In genomic region chr15:81864238-81864637, GRCm38 (mm10) we compare ENCODE assay signal across 24 mouse cellular contexts. TPM values are rescaled to one million over a fixed set of nuclear protein-coding genes. Genes with fewer than 3 reads are reported as not detected.
DNase-seq lines count a peak whose midpoint lies in the region; ATAC-seq and TF ChIP-seq lines count a peak whose summit lies in the region.
"Had no signal": no experiment of that assay in that cellular context is flagged by ENCODE, and none has a peak within 500 bp of the region (broad histone marks: within the 10 kb centered on the region; RNA-seq: fewer than 3 reads in every experiment).

No protein-coding gene starts in this region.

- H3K4me1 ChIP-seq in liver, embryonic 12.5 days: peaks cover 27% of the 10 kb centered on the region
- H3K4me1 ChIP-seq in liver, embryonic 11.5 days (replicated peaks; ENCODE audit: control insufficient read depth, insufficient read depth, low read length): peaks cover 3% of the 10 kb centered on the region; the same call in 1 of the 2 replicates
- H3K4me1 ChIP-seq in stomach, postnatal 0 days (replicated peaks; ENCODE audit: control insufficient read depth, insufficient read depth): no peaks in the 10 kb centered on the region
- H3K4me1 ChIP-seq: embryonic facial prominence, embryonic 12.5 days had no signal

- no peak overlapping the region for H3K4me2 ChIP-seq in liver, embryonic 12.5 days
- no peak overlapping the region for H3K4me2 ChIP-seq in liver, embryonic 11.5 days
- no peak overlapping the region for H3K4me2 ChIP-seq in stomach, postnatal 0 days (replicated peaks; ENCODE audit: low read depth)
- H3K4me2 ChIP-seq: embryonic facial prominence, embryonic 12.5 days; forebrain, embryonic 13.5 days; forebrain, embryonic 15.5 days had no signal

- H3K36me3 ChIP-seq in liver, embryonic 12.5 days: peaks cover 57% of the 10 kb centered on the region
- peaks cover 31% of the 10 kb centered on the region for H3K36me3 ChIP-seq in liver, embryonic 11.5 days (ENCODE audit: control insufficient read depth, insufficient read depth, low read length)
- H3K36me3 ChIP-seq in stomach, postnatal 0 days (ENCODE audit: control insufficient read depth, insufficient read depth, low read length): peaks cover 15% of the 10 kb centered on the region; the same call in 1 of the 2 replicates

- no peak for ATAC-seq in liver, embryonic 12.5 days
- ATAC-seq in liver, embryonic 11.5 days (replicated peaks; ENCODE audit: low FRiP score): no peak
- ATAC-seq in stomach, postnatal 0 days (ENCODE audit: low FRiP score, low TSS enrichment): no peak
- no peak for ATAC-seq in CD4-positive, CD25-positive, alpha-beta regulatory T cell, adult 4 months
- ATAC-seq: activated CD4-positive, CD25-positive, alpha-beta regulatory T cell, adult 4 months; forebrain, embryonic 13.5 days; forebrain, embryonic 15.5 days; forebrain, postnatal 0 days; Patski had no signal

- TF ChIP-seq CTCF in stomach, postnatal 0 days (IDR thresholded peaks at IDR 0.05; ENCODE audit: low read depth): no peak

- no peak for TF ChIP-seq EP300 in stomach, postnatal 0 days (optimal IDR thresholded peaks at IDR 0.05)

- no peaks in the 10 kb centered on the region for H3K9me3 ChIP-seq in liver, embryonic 12.5 days (replicated peaks)
- H3K9me3 ChIP-seq in liver, embryonic 11.5 days (ENCODE audit: control insufficient read depth, low read length): no peaks in the 10 kb centered on the region
- H3K9me3 ChIP-seq in stomach, postnatal 0 days (ENCODE audit: control insufficient read depth, low read length): no peaks in the 10 kb centered on the region
- H3K9me3 ChIP-seq: embryonic facial prominence, embryonic 10.5 days; embryonic facial prominence, embryonic 12.5 days; forebrain, embryonic 13.5 days; forebrain, embryonic 15.5 days; G1E had no signal

- no peak for DNase-seq in liver, embryonic 11.5 days (ENCODE audit: low spot score)
- DNase-seq in 3134 (ENCODE audit: extremely low read depth, insufficient read length, low spot score) (peak; percentile 53), MEL-GATA-1-ER (ENCODE audit: extremely low read depth, low read depth) (peak; percentile 52)
- DNase-seq in stomach, postnatal 0 days (ENCODE audit: low spot score): peak; percentile 12
- no peak for DNase-seq in spleen, postnatal 4 days (ENCODE audit: low spot score in 2 of 2)
- DNase-seq: adrenal gland, adult 8-10 months; adrenal gland, postnatal 14 days; adrenal gland, postnatal 36 days; cerebellum, adult 11-12 months; cerebellum, adult 2 months; cerebellum, adult 9-10 months; cerebellum, postnatal 10 days; cerebellum, postnatal 25 days; forebrain, postnatal 0 days had no signal

- H3K27me3 ChIP-seq in liver, embryonic 12.5 days (replicated peaks): no peaks in the 10 kb centered on the region
- no peaks in the 10 kb centered on the region for H3K27me3 ChIP-seq in liver, embryonic 11.5 days (replicated peaks; ENCODE audit: control insufficient read depth, insufficient read depth, low read length)
- no peaks in the 10 kb centered on the region for H3K27me3 ChIP-seq in stomach, postnatal 0 days (ENCODE audit: control insufficient read depth, insufficient read depth, low read length)
- H3K27me3 ChIP-seq: CH12.LX; embryonic facial prominence, embryonic 12.5 days; forebrain, embryonic 13.5 days; forebrain, embryonic 15.5 days; Patski had no signal

- WGBS in liver, embryonic 12.5 days (ENCODE audit: insufficient replicate concordance): 78% methylated on average over 7 of the region's 7 CpGs
- 85% methylated on average over 7 of the region's 7 CpGs for WGBS in liver, embryonic 11.5 days
- 91% methylated on average over 7 of the region's 7 CpGs for WGBS in stomach, postnatal 0 days

- no peak overlapping the region for H3K9ac ChIP-seq in liver, embryonic 12.5 days
- H3K9ac ChIP-seq in liver, embryonic 11.5 days (ENCODE audit: low read depth, low read length): no peak overlapping the region
- H3K9ac ChIP-seq in stomach, postnatal 0 days (ENCODE audit: low read length): no peak overlapping the region
- H3K9ac ChIP-seq: embryonic facial prominence, embryonic 12.5 days; forebrain, embryonic 13.5 days; forebrain, embryonic 15.5 days; forebrain, postnatal 0 days had no signal

- H3K27ac ChIP-seq in liver, embryonic 12.5 days: 0 out of 2 replicates have a peak overlapping the region, but pooled peaks have one; percentile 36
- no peak overlapping the region for H3K27ac ChIP-seq in liver, embryonic 11.5 days (ENCODE audit: low read depth, low read length)
- H3K27ac ChIP-seq in stomach, postnatal 0 days (replicated peaks): no peak overlapping the region
- H3K27ac ChIP-seq: embryonic facial prominence, embryonic 10.5 days; embryonic facial prominence, embryonic 12.5 days; forebrain, embryonic 13.5 days; forebrain, embryonic 15.5 days had no signal

- H3K4me3 ChIP-seq in liver, embryonic 12.5 days: no peak overlapping the region
- no peak overlapping the region for H3K4me3 ChIP-seq in liver, embryonic 11.5 days (ENCODE audit: low read depth, low read length)
- H3K4me3 ChIP-seq in stomach, postnatal 0 days (ENCODE audit: low read depth, low read length): no peak overlapping the region
- H3K4me3 ChIP-seq: embryonic facial prominence, embryonic 10.5 days; embryonic facial prominence, embryonic 12.5 days; forebrain, embryonic 13.5 days; forebrain, embryonic 15.5 days had no signal

RNA-seq across cellular contexts. Expression of gene Tob2, which starts 5.6 kb away (rescaled TPM):
- polyA plus RNA-seq in liver, embryonic 12.5 days (2016; fragmentation: Nextera tagmentation; extraction: Ambion mirVana): 12.8 and 14.5 TPM in 2 replicates
- 18.3 and 19.3 TPM in 2 replicates for polyA plus RNA-seq in liver, embryonic 11.5 days (2014; fragmentation: Nextera tagmentation; extraction: Ambion mirVana)
- 18.8 and 20.5 TPM in 2 replicates for polyA plus RNA-seq in stomach, postnatal 0 days (2015; fragmentation: Nextera tagmentation; extraction: Ambion mirVana)
- 10 to 100 TPM; 37.2 to 42.7 TPM for polyA plus RNA-seq in CD4-positive, CD25-positive, alpha-beta regulatory T cell, adult 4 months (2017; shearing (Covaris generic))

RNA-seq across cellular contexts. Expression of gene Phf5a, which starts 7.5 kb away (rescaled TPM):
- polyA plus RNA-seq in liver, embryonic 12.5 days (2016; fragmentation: Nextera tagmentation; extraction: Ambion mirVana): 140 and 145 TPM in 2 replicates
- 224 and 237 TPM in 2 replicates for polyA plus RNA-seq in liver, embryonic 11.5 days (2014; fragmentation: Nextera tagmentation; extraction: Ambion mirVana)
- polyA plus RNA-seq in stomach, postnatal 0 days (2015; fragmentation: Nextera tagmentation; extraction: Ambion mirVana): 75.8 and 77.0 TPM in 2 replicates
- polyA plus RNA-seq in CD4-positive, CD25-positive, alpha-beta regulatory T cell, adult 4 months (2017; shearing (Covaris generic)): 100 to 1,000 TPM in 1 of 2 experiments, 10 to 100 TPM in 1; 89.8 to 111 TPM

RNA-seq across cellular contexts. Expression of gene Aco2, which starts 7.9 kb away (rescaled TPM):
- polyA plus RNA-seq in liver, embryonic 12.5 days (2016; fragmentation: Nextera tagmentation; extraction: Ambion mirVana): 131 and 132 TPM in 2 replicates
- polyA plus RNA-seq in liver, embryonic 11.5 days (2014; fragmentation: Nextera tagmentation; extraction: Ambion mirVana): 177 and 185 TPM in 2 replicates
- 130 and 141 TPM in 2 replicates for polyA plus RNA-seq in stomach, postnatal 0 days (2015; fragmentation: Nextera tagmentation; extraction: Ambion mirVana)
- polyA plus RNA-seq in CD4-positive, CD25-positive, alpha-beta regulatory T cell, adult 4 months (2017; shearing (Covaris generic)): 100 to 1,000 TPM in 1 of 2 experiments, 10 to 100 TPM in 1; 94.3 to 166 TPM

Comparison
In these comparisons a context has a peak if more than half of its experiments do, and no peak if none do; other contexts are left out.
1. DNase-seq: peak in 3134 (single experiment), MEL-GATA-1-ER (single experiment) and stomach, postnatal 0 days (single experiment); none in liver, embryonic 11.5 days (single experiment) and spleen, postnatal 4 days (0 of 2).